Mouse (Mus musculus) liver (tissue): ENCODE data around the gene Krt5.
"Not testable (repeated sequence)": the region's sequence is repeated elsewhere in the genome, so short reads cannot be mapped to it uniquely, and the experiment has no call there.

Experiments
- DNase-seq: peaks from one replicate; pipeline ENCODE4 v3.0.0-alpha.2; 2020; ENCODE audit warnings: mixed read lengths

Gene Krt5

DNA sequence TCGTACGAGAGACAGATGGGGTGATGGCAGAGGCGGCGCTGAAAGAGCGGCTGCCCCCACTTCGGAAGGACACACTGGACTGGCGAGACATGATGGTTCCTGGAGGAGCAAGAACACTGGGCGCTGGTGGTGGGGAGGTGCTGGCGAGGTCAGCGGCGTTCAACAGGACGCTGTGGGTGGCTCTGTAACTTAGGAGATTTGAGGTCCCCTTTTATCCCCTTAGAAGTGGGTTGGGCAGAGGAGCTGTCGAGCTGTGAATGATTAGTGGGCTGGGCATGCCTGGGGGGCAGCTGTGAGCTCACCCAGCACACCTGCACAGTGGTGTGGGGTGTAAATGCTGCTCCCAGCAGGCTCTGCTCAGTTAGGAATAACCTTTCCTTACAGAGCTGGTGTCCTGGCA is at the start of gene Krt5:
TSS of gene Krt5 (minus strand) at position 179 of the 400 bp plus-strand sequence.
- no peak for DNase-seq

- DNase-seq, result no peak
Measured at GRCm38 (mm10) chr15:101742711-101743110, 30.0 kb upstream of the Krt5 start, which contains the start of gene Krt71. TSS of gene Krt71 (minus strand) at chr15:101743109.

- DNase-seq, result no peak
Measured at GRCm38 (mm10) chr15:101737786-101738185, 25.1 kb upstream of the Krt5 start.

GRCm38 (mm10) chr15:101730653-101731052 is 18.0 kb upstream of the Krt5 start:
- no peak for DNase-seq

DNA sequence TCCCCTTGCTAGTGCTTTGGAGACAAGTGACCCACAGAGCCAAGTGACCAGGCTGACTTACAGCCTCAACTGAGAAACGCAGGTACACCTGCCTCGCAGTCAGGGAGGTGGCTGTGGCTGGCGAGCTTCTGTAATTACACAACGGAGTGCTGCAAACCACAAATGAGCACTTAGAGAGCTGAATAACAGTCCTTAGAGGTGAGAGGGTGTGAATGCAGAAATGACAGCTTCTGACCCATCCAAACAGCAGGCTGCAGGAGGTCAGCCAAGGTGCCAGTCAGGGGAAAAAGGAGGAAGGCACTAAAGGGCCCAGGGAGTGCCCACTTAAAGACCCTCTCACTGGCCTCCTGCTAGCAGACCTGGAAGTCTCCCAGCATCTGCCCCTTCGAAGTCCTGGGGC is 12.0 kb upstream of the Krt5 start:
- no peak for DNase-seq

DNA sequence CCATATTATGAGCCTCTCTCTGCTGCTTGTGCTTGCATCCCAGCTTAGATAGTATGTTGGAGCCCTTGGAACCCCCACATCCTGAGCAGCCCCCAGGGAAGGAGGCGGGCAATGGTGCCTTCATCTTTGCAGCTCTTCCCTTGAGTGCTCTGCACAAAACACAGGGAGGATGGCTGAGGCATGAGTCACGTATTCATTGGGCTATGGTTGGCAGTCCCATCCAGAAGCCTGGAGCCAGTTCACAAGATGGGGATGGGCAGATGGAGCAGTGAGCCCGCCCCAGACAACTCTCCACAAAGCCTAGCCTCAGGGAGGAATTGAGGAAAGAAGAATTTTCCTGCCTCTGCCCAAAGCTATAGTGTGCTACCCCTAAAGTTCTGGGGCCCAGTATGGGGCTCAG is 3.1 kb upstream of the Krt5 start:
- DNase-seq, result no peak

DNA sequence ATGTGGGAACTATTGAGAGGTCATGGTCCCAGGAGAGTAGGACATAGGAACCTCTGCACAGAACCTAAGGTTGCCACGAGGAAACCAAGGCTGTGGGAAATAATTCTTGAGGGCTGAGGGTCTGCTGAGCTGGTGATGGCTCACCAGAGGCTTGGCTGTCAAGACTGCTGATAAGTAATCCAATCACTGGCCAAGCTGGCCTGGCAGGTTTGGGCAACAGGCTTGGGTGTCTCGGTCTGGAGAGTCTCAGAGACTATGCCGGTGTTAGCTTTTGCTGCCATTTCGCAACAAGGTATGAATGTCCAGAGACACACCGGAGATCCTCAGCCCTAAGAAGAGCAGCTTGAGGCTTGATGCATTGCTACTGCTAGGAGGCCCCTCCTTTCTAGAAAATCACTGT is 1.7 kb upstream of the Krt5 start:
- no peak for DNase-seq

- DNase-seq, result no peak
Measured at GRCm38 (mm10) chr15:101713731-101714130, 1.0 kb upstream of the Krt5 start.

DNA sequence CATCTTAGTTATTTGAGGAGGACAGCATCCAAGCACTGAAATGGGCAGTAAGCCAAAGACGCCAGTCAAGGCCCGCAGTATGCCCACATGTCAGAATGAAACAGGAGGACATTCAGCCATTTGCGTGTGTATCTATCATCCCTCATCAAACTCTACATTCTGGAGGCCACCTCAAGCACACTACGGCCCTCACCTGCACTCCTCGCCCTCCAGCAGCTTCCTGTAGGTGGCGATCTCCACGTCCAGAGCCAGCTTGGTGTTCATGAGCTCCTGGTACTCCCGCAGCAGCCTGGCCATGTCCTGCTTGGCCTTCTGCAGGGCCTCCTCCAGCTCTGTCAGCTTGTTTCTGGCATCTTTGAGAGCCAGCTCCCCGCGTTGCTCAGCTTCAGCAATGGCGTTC is 4.0 kb downstream of the Krt5 start:
- no peak for DNase-seq

DNA sequence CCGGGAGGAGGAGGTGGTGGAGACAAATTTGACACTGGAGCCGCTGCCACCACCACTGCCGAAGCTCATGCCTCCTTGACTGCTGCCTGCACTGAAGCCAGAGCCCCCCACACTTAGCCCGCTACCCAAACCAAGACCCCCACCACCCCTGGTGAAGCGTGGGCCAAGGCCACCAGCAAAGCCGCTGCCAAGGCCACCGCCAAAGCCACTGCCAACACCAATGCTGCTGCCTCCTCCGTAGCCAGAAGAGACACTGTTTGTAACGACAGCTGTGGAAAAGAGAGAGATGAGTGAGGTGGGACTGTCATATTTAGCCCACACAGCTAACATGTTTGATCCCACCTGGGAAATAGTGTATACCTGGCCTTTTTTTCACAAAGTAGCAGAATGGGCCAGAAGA is 5.2 kb downstream of the Krt5 start:
- no peak for DNase-seq

- DNase-seq, result no peak
Measured at GRCm38 (mm10) chr15:101704066-101704465, 8.6 kb downstream of the Krt5 start.

- no peak for DNase-seq
Measured at GRCm38 (mm10) chr15:101702380-101702779, 10.3 kb downstream of the Krt5 start.

DNA sequence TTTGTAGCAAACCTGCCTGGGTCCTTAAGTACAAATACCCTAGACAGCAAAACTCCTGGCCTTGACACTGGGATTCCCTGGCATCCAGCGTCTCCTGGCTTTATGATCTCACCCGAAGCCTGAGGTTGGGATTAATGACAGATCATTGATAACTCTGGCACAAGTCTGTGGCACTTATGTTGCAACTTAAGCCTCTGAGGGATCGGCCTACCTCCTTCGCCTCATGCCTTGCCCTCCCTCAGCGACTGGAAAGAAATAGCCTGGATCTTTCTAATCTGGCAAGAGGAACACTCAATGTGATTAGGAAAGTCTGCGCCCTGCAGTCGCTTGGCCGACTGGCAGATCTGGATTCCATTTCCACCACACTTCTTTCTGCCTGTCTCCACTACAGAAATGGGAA is 12.8 kb downstream of the Krt5 start:
- DNase-seq, result no peak

DNA sequence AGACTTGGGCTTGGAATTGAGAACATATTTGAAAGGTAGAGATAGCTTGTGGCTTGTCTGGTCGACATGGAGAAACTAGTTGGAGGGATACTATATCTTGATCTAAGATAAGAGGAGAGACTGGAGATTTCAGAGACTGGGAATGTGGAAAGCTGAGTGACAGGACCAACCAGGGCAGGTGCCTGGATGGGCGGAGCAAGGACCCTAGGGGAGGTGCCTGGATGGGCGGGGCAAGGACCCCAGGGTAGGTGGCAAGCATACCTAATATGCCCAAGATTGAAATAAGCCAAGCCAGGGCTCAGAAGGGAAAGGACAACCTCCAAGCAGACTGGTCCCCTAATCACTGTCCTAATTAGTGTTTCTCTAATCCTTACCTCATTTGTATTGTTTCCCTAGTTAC is 13.5 kb downstream of the Krt5 start:
- no peak for DNase-seq

GRCm38 (mm10) chr15:101697326-101698188 is 15.1 kb downstream of the Krt5 start:
- DNase-seq, result no peak

DNA sequence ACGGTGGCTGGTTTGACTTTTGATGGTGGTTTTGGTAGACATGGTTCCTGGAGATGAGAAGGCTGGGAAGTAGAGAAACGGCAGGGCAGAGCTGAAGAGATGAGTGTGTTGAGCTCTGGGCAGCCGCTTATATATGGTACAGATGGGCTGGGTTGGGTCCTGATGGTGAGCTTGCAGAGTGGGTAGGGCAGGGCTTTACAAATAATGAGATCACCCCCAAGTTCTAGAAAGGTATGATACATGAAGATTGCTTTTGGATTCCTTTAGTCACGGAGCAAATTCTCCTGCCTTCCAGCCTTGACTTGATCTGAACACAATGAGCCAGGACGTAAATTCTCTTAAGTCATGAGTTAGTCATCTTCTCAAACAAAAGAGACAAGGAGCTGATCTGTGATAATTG is 18.5 kb downstream of the Krt5 start, which contains the start of gene Krt6a:
TSS of gene Krt6a (minus strand) at position 101 of the 400 bp plus-strand sequence.
- DNase-seq, result no peak

- not testable (repeated sequence) for DNase-seq
Measured at GRCm38 (mm10) chr15:101690460-101690859, 22.2 kb downstream of the Krt5 start.

DNA sequence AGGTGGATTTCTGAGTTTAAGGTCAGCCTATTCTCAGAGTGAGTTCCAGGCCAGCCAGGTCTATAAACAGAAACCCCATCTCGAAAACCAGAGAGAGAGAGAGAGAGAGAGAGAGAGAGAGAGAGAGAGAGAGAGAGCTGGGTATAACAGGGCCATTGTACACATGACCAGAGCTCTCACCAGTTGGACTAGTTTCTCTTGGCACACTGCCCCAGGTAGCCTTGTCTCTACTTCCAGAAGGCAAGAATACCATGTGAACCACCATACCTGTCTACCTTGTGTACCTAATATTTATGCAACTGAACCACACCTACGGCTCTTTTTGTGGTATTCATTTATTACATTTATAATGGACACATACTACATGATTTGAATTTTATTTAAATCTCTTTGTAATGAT is 24.5 kb downstream of the Krt5 start:
- no peak for DNase-seq

- DNase-seq, result no peak
Measured at GRCm38 (mm10) chr15:101680187-101680586, 32.5 kb downstream of the Krt5 start, which contains the start of gene Krt6b. TSS of gene Krt6b (minus strand) at chr15:101680287.

DNA sequence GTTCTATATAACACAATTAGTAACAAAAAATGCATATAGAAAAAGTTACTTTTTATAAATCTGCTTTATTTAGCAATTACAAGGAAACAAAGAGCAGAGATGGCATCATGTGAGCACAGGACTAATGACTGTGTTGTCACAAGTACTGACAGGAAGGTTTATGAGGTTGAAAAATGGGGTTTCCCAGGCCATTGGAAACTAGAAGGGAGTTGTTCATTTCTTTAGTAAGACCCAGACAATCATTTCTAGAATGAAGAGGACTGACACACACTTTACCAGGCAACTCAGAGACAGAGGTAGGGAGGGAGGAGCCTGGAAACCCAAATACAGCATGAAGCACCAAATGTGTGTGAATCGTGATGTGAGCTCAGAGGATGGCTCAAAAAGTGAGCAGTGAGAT is 36.7 kb downstream of the Krt5 start:
- DNase-seq, result no peak
